Comparison of ENCODE assay signal across 14 mouse cellular contexts in genomic region chr12:112341726-112342469, GRCm38 (mm10).
"Had no signal": no experiment of that assay in that cellular context is flagged by ENCODE, and none has a peak within 500 bp of the region (broad histone marks: within the 10 kb centered on the region; RNA-seq: fewer than 3 reads in every experiment).

No protein-coding gene starts in this region.

- H3K27ac ChIP-seq: intestine, embryonic 15.5 days; kidney, embryonic 15.5 days; limb, embryonic 10.5 days; liver, embryonic 15.5 days; lung, embryonic 15.5 days; midbrain, embryonic 13.5 days; stomach, postnatal 0 days had no signal

- H3K4me1 ChIP-seq: liver, embryonic 15.5 days had no signal

- H3K4me2 ChIP-seq: intestine, embryonic 15.5 days; kidney, embryonic 15.5 days; liver, embryonic 15.5 days; lung, embryonic 15.5 days; midbrain, embryonic 13.5 days had no signal

- H3K9me3 ChIP-seq: intestine, embryonic 15.5 days; kidney, embryonic 15.5 days; limb, embryonic 10.5 days; liver, embryonic 15.5 days; lung, embryonic 15.5 days; midbrain, embryonic 13.5 days had no signal

- ATAC-seq: intestine, embryonic 15.5 days; midbrain, embryonic 13.5 days had no signal

- H3K36me3 ChIP-seq: intestine, embryonic 15.5 days; kidney, embryonic 15.5 days; limb, embryonic 10.5 days; liver, embryonic 15.5 days; lung, embryonic 15.5 days; midbrain, embryonic 13.5 days had no signal

- H3K9ac ChIP-seq: intestine, embryonic 15.5 days; kidney, embryonic 15.5 days; liver, embryonic 15.5 days; lung, embryonic 15.5 days; midbrain, embryonic 13.5 days had no signal

- DNase-seq: kidney, adult 18-20 months; kidney, postnatal 25 days; layer of hippocampus, adult 9-11 months; layer of hippocampus, postnatal 36 days; right cerebral cortex, postnatal 14 days; thymus, adult 2 months; thymus, postnatal 25 days had no signal

- H3K4me3 ChIP-seq: intestine, embryonic 15.5 days; kidney, embryonic 15.5 days; limb, embryonic 10.5 days; liver, embryonic 15.5 days; lung, embryonic 15.5 days; midbrain, embryonic 13.5 days had no signal

- H3K27me3 ChIP-seq: intestine, embryonic 15.5 days; liver, embryonic 15.5 days; lung, embryonic 15.5 days; midbrain, embryonic 13.5 days had no signal
